ENCODE assay signal across 11 mouse cellular contexts in genomic region chr9:91384136-91384500, GRCm38 (mm10). TPM values are rescaled to one million over a fixed set of nuclear protein-coding genes. Genes with fewer than 3 reads are reported as not detected.
DNase-seq lines count a peak whose midpoint lies in the region; ATAC-seq and TF ChIP-seq lines count a peak whose summit lies in the region.
"Had no signal": no experiment of that assay in that cellular context is flagged by ENCODE, and none has a peak within 500 bp of the region (broad histone marks: within the 10 kb centered on the region; RNA-seq: fewer than 3 reads in every experiment).

No protein-coding gene starts in this region.

- intact Hi-C loops in heart, postnatal 25 days (cut with DNase I): no loop called here
- intact Hi-C loops in gastrocnemius, adult 2 months (cut with DNase I): no loop called here

- peak overlapping the region; percentile 79 for H3K27ac ChIP-seq in forebrain, embryonic 16.5 days (ENCODE audit: low read length)
- H3K27ac ChIP-seq in midbrain, embryonic 12.5 days (replicated peaks): peak overlapping the region; percentile 91
- no peak overlapping the region for H3K27ac ChIP-seq in gastrocnemius, adult 2 months

- no peak for TF ChIP-seq CTCF in gastrocnemius, adult 2 months (IDR thresholded peaks at IDR 0.05)

- no peaks in the 10 kb centered on the region for H3K36me3 ChIP-seq in forebrain, embryonic 16.5 days (ENCODE audit: control insufficient read depth, insufficient read depth)
- H3K36me3 ChIP-seq in midbrain, embryonic 12.5 days: no peaks in the 10 kb centered on the region

- peak; percentile 19 for ATAC-seq in forebrain, embryonic 16.5 days
- ATAC-seq in midbrain, embryonic 12.5 days (ENCODE audit: low FRiP score, low read depth): peak; percentile 39

- H3K27me3 ChIP-seq in forebrain, embryonic 16.5 days (replicated peaks; ENCODE audit: control insufficient read depth, insufficient read depth, low read length): peaks cover 52% of the 10 kb centered on the region
- H3K27me3 ChIP-seq in midbrain, embryonic 12.5 days: peaks cover 83% of the 10 kb centered on the region

- 3% methylated on average over 30 of the region's 30 CpGs for WGBS in forebrain, embryonic 16.5 days
- WGBS in midbrain, embryonic 12.5 days: under 1% methylated on average over 30 of the region's 30 CpGs

- H3K9me3 ChIP-seq in forebrain, embryonic 16.5 days (ENCODE audit: control insufficient read depth, low read length): no peaks in the 10 kb centered on the region
- H3K9me3 ChIP-seq in midbrain, embryonic 12.5 days: no peaks in the 10 kb centered on the region

- H3K4me1 ChIP-seq in forebrain, embryonic 16.5 days (replicated peaks; ENCODE audit: control insufficient read depth, insufficient read depth, low read length): peaks cover 12% of the 10 kb centered on the region
- H3K4me1 ChIP-seq in midbrain, embryonic 12.5 days: peaks cover 47% of the 10 kb centered on the region

- H3K4me2 ChIP-seq in forebrain, embryonic 16.5 days (ENCODE audit: low read length): peak overlapping the region; percentile 39
- peak overlapping the region; percentile 85 for H3K4me2 ChIP-seq in midbrain, embryonic 12.5 days (replicated peaks)

- DNase-seq in heart, adult 11 months: peak; percentile 59
- no peak for DNase-seq in heart, postnatal 25 days (ENCODE audit: low spot score)
- peak; percentile 64 for DNase-seq in cerebellum, adult 9-11 months
- no peak for DNase-seq in adrenal gland, postnatal 25 days
- no peak for DNase-seq in gastrocnemius, adult 2 months
- no peak for DNase-seq in kidney, postnatal 36 days
- DNase-seq: kidney, postnatal 4 days; lung, postnatal 14 days; right cerebral cortex, postnatal 25 days had no signal

- peak overlapping the region; percentile 20; the same call in 1 of the 2 replicates for H3K9ac ChIP-seq in forebrain, embryonic 16.5 days (replicated peaks; ENCODE audit: low read depth, low read length)
- peak overlapping the region; percentile 90 for H3K9ac ChIP-seq in midbrain, embryonic 12.5 days (replicated peaks)

- H3K4me3 ChIP-seq in forebrain, embryonic 16.5 days (replicated peaks; ENCODE audit: low read length): peak overlapping the region; percentile 18
- H3K4me3 ChIP-seq in midbrain, embryonic 12.5 days: peak overlapping the region; percentile 59
- H3K4me3 ChIP-seq in gastrocnemius, adult 2 months: no peak overlapping the region

RNA-seq across cellular contexts. Expression of gene Zic1, which starts 18.5 kb away (rescaled TPM):
- total RNA-seq in heart, postnatal 25 days (2021): not detected
- 4.5 and 8.0 TPM in 2 replicates for polyA plus RNA-seq in forebrain, embryonic 16.5 days (2015; fragmentation: Nextera tagmentation; extraction: Ambion mirVana)
- 11.9 and 17.2 TPM in 2 replicates for polyA plus RNA-seq in midbrain, embryonic 12.5 days (2016; fragmentation: Nextera tagmentation; extraction: Ambion mirVana)
- not detected in 2 replicates for total RNA-seq in adrenal gland, postnatal 25 days (2021)
- 1 to 10 TPM in 1 of 2 experiments, under 1 TPM in 1; 0.81 to 1.4 TPM for total RNA-seq in gastrocnemius, adult 2 months (2021)

RNA-seq across cellular contexts. Expression of gene Zic4, which starts 21.9 kb away (rescaled TPM):
- total RNA-seq in heart, postnatal 25 days (2021): not detected
- 28.3 and 47.6 TPM in 2 replicates for polyA plus RNA-seq in forebrain, embryonic 16.5 days (2015; fragmentation: Nextera tagmentation; extraction: Ambion mirVana)
- polyA plus RNA-seq in midbrain, embryonic 12.5 days (2016; fragmentation: Nextera tagmentation; extraction: Ambion mirVana): 44.6 and 76.9 TPM in 2 replicates
- not detected in 2 replicates for total RNA-seq in adrenal gland, postnatal 25 days (2021)
- total RNA-seq in gastrocnemius, adult 2 months (2021): not detected

Comparison
In these comparisons a context has a peak if more than half of its experiments do, and no peak if none do; other contexts are left out.
1. DNase-seq: peak in heart, adult 11 months (single experiment) and cerebellum, adult 9-11 months (single experiment); none in heart, postnatal 25 days (single experiment), adrenal gland, postnatal 25 days (single experiment), gastrocnemius, adult 2 months (single experiment) and kidney, postnatal 36 days (0 of 2).